Mouse (Mus musculus) stomach, postnatal 0 days (tissue): Measurements from ENCODE around the gene Vinac1. TPM values are rescaled to one million over a fixed set of nuclear protein-coding genes. Genes with fewer than 3 reads are reported as not detected.
A peak's percentile ranks its signal among the peaks of the same experiment; 100 is the strongest.

ENCODE experiments used
- ATAC-seq: fragments of 200-750 bp; cut with Nextera tagmentation; 2 replicates; pipeline ENCODE4 v1.8.0; 2017; ENCODE audit not compliant: low FRiP score, low TSS enrichment
- DNase-seq: peaks from one replicate; pipeline ENCODE4 v3.0.0-alpha.2; 2016; ENCODE audit warnings: low spot score
- H3K27ac ChIP-seq: fragments of 300-500 bp; sonication (generic); replicated peaks from 2 replicates; pipeline ENCODE4 v1.5.1; 2014; ENCODE audit warnings: mild to moderate bottlenecking, control low read depth
- H3K27me3 ChIP-seq: fragments of 300-500 bp; sonication (generic); 2 replicates; pipeline ENCODE4 v1.6.1; 2014; ENCODE audit warnings: low read length; ENCODE audit not compliant: control insufficient read depth, insufficient read depth
- H3K36me3 ChIP-seq: fragments of 300-500 bp; sonication (generic); 2 replicates; pipeline ENCODE4 v1.6.1; 2014; ENCODE audit warnings: low read length, mixed read lengths; ENCODE audit not compliant: control insufficient read depth, insufficient read depth
- H3K4me1 ChIP-seq: fragments of 300-500 bp; sonication (generic); replicated peaks from 2 replicates; pipeline ENCODE4 v1.6.1; 2014; ENCODE audit warnings: antibody characterized with exemption; ENCODE audit not compliant: control insufficient read depth, insufficient read depth
- H3K4me2 ChIP-seq: fragments of 300-500 bp; sonication (generic); replicated peaks from 2 replicates; pipeline ENCODE4 v1.6.1; 2014; ENCODE audit warnings: low read depth, mild to moderate bottlenecking, control low read depth, moderate library complexity
- H3K4me3 ChIP-seq: fragments of 300-500 bp; sonication (generic); 2 replicates; pipeline ENCODE4 v1.5.1; 2014; ENCODE audit warnings: low read depth, low read length, control low read depth
- H3K9ac ChIP-seq: fragments of 300-500 bp; sonication (generic); 2 replicates; pipeline ENCODE4 v1.6.1; 2014; ENCODE audit warnings: mild to moderate bottlenecking, low read length, control low read depth, mixed read lengths
- H3K9me3 ChIP-seq: fragments of 300-500 bp; sonication (generic); 2 replicates; pipeline ENCODE4 v1.6.1; 2016; ENCODE audit warnings: low read length; ENCODE audit not compliant: control insufficient read depth
- CTCF ChIP-seq: IDR thresholded peaks from 2 replicates; pipeline ENCODE4 v1.5.1; 2016; ENCODE audit warnings: antibody characterized with exemption, low read depth, mild to moderate bottlenecking, moderate library complexity
- EP300 ChIP-seq: optimal IDR thresholded peaks from 2 replicates; pipeline ENCODE3; 2016; ENCODE audit warnings: antibody characterized with exemption
- WGBS: fragments of 180-500 bp; shearing (Covaris S2); extraction: QIAGEN DNeasy Blood & Tissue Kit; methylation state at CpG from one replicate; pipeline ENCODE4 v1.1.7; 2014; 5-methylcytosine and 5-hydroxymethylcytosine counted together
- polyA plus RNA-seq: library from polyadenylated mRNA; unstranded; fragments of >200 nt; fragmentation: Nextera tagmentation; extraction: Ambion mirVana; gene quantifications from 2 replicates; pipeline ENCODE4 v1.2.1, GENCODE M21; 2015

Gene Vinac1
- polyA plus RNA-seq, 1 experiment from 2014 or later: 0.22 TPM

DNA sequence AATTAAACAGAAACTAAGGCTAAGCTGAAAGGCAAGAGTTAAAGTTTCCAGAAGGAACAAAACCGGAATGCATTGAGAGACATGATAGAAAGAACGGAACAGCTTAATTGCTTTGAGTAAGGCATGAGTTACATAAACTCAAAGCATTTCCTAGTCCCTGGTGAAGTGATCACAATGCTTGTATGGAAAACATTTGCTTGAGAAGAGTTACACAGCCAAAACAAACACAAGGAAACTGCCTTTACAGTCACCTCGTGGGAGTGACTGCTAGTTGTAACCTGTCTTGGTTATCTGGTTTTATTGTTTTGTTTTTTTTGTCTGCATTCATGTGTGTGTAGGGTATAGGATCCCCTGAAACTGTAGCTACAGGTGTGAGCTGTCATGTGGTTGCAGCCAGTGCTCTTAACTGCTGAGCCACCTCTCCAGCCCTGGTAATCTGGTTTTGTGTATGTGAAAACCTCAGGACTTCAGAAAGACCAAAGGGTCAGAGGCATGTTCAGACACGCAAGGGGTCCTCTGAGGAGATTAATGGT, 4.5 kb upstream of the Vinac1 start:
- no peaks in the 10 kb centered on the region for H3K9me3 ChIP-seq
- H3K36me3 ChIP-seq: no peaks in the 10 kb centered on the region
- no peak for TF ChIP-seq CTCF
- TF ChIP-seq EP300: no peak
- H3K4me1 ChIP-seq: no peaks in the 10 kb centered on the region
- 37% methylated on average over 4 of the region's 4 CpGs for WGBS
- H3K4me2 ChIP-seq: no peak overlapping the region
- H3K4me3 ChIP-seq: no peak overlapping the region
- H3K9ac ChIP-seq: no peak overlapping the region
- no peak for ATAC-seq
- H3K27ac ChIP-seq: no peak overlapping the region
- no peaks in the 10 kb centered on the region for H3K27me3 ChIP-seq
- DNase-seq: no peak

DNA sequence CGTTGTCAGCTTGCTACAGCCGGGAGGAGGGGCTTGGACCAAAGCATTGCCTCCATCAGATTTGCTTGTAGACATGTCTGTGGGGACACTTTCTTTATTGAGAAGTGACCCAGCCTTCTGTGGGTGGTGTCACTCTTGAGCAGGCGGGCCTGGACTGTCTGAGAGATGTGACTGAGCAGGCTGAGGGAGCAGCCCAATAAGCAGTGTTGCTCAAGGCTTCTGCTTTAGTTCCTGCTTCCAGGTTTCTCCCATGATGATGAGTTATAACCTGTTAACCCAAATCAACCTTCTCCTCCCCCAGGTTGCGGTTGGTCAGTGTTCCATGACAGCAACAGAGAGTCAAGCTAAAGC, 1.2 kb downstream of the Vinac1 start:
- H3K27me3 ChIP-seq: no peaks in the 10 kb centered on the region
- no peak overlapping the region for H3K4me3 ChIP-seq
- WGBS: 51% methylated on average over 4 of the region's 4 CpGs
- no peaks in the 10 kb centered on the region for H3K9me3 ChIP-seq
- no peak overlapping the region for H3K9ac ChIP-seq
- DNase-seq: no peak
- H3K4me2 ChIP-seq: no peak overlapping the region
- TF ChIP-seq CTCF (no peak), EP300 (no peak)
- H3K27ac ChIP-seq: no peak overlapping the region
- no peak; the same call in 1 of the 2 replicates for ATAC-seq
- no peaks in the 10 kb centered on the region for H3K36me3 ChIP-seq
- H3K4me1 ChIP-seq: no peaks in the 10 kb centered on the region

DNA sequence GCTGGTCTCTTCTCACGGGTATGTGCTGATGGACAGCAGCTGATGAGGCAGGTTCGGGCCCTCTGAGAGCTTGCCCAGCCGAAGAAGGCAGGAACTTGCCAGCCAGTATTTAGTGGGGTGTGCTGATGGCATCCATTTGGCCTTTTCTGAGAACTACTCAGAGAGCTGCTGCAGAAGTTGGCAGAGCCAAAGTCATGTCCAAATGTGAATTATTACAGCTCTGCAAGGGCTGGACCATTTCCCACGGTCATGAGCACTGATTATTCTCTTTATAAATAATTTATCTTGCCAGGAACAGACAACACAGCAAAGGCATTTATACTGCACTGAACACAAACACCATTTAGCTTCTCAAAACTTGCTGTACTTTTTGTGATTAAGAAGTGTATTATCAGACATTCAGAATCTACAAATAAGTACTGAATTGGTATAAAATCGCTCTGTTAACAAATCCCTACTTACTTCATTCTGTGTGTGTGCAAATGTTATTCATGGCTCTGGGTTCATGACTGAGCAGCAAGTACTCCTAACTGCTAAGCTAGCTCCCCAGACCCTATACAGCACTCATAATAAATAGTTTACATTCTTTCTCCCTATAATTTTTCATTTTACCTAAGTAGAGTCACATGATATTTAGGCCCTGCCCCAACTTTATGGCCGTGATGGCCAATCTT, 1.7 kb downstream of the Vinac1 start:
- Histone ChIP-seq H3K27ac (no peak overlapping the region), H3K4me2 (no peak overlapping the region), H3K9me3 (no peaks in the 10 kb centered on the region), H3K4me1 (no peaks in the 10 kb centered on the region), H3K9ac (no peak overlapping the region), H3K4me3 (no peak overlapping the region), H3K27me3 (no peaks in the 10 kb centered on the region), H3K36me3 (no peaks in the 10 kb centered on the region)
- ATAC-seq: peak; percentile 57; the same call in 1 of the 2 replicates
- no peak for TF ChIP-seq EP300
- no peak for TF ChIP-seq CTCF
- no peak for DNase-seq
- WGBS: 29% methylated on average over 6 of the region's 6 CpGs

DNA sequence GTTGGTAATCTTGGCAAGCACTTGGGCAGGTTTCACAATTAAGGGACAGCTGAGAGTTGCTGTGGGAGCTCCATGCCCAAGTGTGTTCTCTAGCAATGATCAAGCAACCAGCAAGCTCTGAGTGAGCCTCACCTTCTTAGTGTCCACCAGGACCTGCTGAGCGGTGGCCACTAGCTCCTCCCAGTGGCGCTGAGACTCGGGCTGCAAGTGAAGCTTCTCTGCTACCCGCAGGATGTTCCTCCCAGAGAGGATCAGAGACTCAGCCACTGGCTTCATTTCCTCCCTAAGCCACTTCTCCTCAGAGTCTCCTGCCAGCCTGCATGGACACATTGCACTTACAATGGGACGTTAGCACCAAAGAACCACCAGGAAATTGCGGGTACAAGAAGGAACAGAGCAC, 7.4 kb downstream of the Vinac1 start:
- WGBS: 33% methylated on average over 6 of the region's 6 CpGs
- Histone ChIP-seq H3K9me3 (no peaks in the 10 kb centered on the region), H3K27ac (no peak overlapping the region), H3K4me2 (no peak overlapping the region), H3K9ac (no peak overlapping the region), H3K4me1 (peaks cover 6% of the 10 kb centered on the region; the same call in 1 of the 2 replicates), H3K36me3 (no peaks in the 10 kb centered on the region), H3K4me3 (no peak overlapping the region), H3K27me3 (peaks cover 2% of the 10 kb centered on the region; the same call in 1 of the 2 replicates)
- ATAC-seq (no peak), DNase-seq (peak; percentile 24)
- TF ChIP-seq EP300: no peak
- peak; percentile 57 for TF ChIP-seq CTCF

DNA sequence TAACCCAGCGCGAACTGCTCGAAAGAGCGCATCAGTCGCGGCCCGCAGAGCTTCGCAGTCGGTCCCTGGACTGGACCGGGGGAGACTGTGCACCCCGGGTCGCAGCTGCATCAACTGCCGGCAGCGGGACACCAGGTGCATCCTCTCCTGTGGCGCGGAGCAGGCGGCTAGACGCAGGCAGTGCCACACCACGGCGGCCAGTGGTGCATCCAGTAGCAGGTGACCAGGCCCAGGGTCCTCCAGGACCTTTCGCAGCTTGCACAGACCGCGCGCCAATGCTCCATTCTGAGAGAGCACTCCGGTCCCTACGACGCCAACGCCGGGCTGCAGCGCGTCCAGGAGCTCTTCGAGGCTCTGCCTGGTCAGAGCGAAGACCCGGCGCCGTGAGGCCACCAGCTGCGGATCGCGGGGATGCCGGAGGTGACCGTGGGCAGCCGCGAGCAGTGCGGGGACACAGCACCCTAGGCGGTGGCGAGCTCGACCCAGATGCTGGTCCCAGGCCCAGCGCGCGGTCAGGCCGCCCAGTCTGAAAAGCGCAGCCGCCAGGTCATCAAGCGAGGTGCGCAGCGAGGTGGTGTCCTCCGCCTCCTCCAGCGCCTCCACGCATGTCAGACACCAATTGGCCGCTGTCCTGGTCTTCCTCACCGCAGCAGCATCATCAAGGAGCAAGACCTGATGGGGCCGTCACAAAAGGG, 8.9 kb downstream of the Vinac1 start:
- Histone ChIP-seq H3K9ac (peak overlapping the region; percentile 47), H3K27me3 (peaks cover 2% of the 10 kb centered on the region; the same call in 1 of the 2 replicates), H3K36me3 (no peaks in the 10 kb centered on the region), H3K9me3 (no peaks in the 10 kb centered on the region), H3K27ac (no peak overlapping the region), H3K4me3 (peak overlapping the region; percentile 42), H3K4me1 (peaks cover 6% of the 10 kb centered on the region; the same call in 1 of the 2 replicates), H3K4me2 (peak overlapping the region; percentile 80)
- TF ChIP-seq CTCF (no peak), EP300 (no peak)
- 2% methylated on average over 62 of the region's 62 CpGs for WGBS
- ATAC-seq (peak; percentile 57; the same call in 1 of the 2 replicates), DNase-seq (peak; percentile 37)

DNA sequence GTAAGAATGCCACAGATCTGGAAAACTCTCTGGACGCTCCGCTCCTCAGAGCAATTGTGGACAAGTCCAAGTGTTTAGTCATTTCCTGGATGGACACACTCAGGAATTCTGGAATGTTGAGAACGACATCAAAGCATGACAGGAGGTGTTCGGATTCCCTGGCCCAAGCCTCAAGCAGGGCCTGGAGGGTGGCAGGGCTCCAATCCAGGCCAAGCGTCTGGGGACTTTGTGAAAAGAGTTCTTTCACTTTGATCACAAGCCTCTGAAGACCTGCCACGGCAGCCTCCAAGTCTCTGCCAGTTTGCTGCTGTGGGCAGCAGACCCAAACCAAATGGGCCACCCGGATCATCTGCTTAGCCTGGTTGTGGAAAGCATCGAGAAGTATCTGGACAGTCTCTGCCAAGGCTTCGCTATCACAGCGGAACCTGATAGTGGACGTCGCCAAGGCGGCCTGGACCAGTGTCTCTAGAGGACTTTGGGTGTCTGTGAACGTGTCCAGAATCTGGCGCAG, 9.5 kb downstream of the Vinac1 start:
- TF ChIP-seq EP300 (no peak), CTCF (no peak)
- Histone ChIP-seq H3K9ac (peak overlapping the region; percentile 47), H3K36me3 (no peaks in the 10 kb centered on the region), H3K9me3 (no peaks in the 10 kb centered on the region), H3K4me1 (peaks cover 6% of the 10 kb centered on the region; the same call in 1 of the 2 replicates), H3K27me3 (peaks cover 2% of the 10 kb centered on the region; the same call in 1 of the 2 replicates), H3K4me2 (peak overlapping the region; percentile 80), H3K27ac (no peak overlapping the region), H3K4me3 (peak overlapping the region; percentile 42)
- ATAC-seq: no peak; the same call in 1 of the 2 replicates
- WGBS: 26% methylated on average over 15 of the region's 15 CpGs
- DNase-seq: no peak
